Mouse (Mus musculus): Measurements from ENCODE around the gene Emc4. TPM values are rescaled to one million over a fixed set of nuclear protein-coding genes. Genes with fewer than 3 reads are reported as not detected.

Emc4 gene
- total RNA-seq, 4 experiments from 2014 or later = 125 to 129 (median 127) TPM

DNA sequence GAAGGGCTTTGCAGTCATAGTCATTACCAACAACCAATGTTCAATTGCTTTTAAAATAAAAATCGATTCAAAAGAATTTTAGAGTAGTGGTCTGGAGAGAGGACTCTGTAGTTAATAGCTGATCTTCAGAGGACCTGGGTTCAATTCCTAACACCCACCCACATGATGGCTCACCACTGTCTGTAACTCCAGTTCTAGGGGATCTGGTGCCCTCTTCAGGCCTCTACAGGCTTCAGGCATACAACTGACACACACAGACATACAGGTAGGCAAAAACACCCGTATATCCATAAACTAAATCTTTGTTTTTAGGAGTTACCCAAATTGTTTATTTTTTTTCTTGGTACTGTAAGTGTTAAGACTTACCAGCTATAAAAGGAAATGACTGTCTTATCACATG, 28.1 kb downstream of the Emc4 start:
- DNase-seq (ENCODE audit: low spot score in 2 of 2) = no peak

DNA sequence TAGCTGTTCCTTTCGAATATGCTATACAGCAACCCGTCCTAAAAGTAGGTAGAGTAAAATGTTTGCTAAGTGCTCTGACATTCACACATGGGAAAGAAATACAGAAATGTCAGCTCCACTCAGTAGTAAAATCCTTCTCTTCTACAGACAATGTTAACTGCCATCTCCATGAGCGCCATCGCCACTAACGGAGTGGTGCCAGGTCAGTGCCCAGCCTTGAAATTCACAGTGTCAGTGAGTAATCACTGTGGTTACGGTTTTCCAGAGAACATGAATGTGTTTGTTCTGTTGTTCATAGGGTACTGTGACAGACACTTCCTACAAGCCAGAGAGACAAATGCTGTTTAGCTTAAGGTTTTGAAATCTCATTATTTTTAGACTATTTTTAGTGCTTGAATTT, 30.6 kb downstream of the Emc4 start:
- no peak for DNase-seq (ENCODE audit: low spot score in 2 of 2)

DNA sequence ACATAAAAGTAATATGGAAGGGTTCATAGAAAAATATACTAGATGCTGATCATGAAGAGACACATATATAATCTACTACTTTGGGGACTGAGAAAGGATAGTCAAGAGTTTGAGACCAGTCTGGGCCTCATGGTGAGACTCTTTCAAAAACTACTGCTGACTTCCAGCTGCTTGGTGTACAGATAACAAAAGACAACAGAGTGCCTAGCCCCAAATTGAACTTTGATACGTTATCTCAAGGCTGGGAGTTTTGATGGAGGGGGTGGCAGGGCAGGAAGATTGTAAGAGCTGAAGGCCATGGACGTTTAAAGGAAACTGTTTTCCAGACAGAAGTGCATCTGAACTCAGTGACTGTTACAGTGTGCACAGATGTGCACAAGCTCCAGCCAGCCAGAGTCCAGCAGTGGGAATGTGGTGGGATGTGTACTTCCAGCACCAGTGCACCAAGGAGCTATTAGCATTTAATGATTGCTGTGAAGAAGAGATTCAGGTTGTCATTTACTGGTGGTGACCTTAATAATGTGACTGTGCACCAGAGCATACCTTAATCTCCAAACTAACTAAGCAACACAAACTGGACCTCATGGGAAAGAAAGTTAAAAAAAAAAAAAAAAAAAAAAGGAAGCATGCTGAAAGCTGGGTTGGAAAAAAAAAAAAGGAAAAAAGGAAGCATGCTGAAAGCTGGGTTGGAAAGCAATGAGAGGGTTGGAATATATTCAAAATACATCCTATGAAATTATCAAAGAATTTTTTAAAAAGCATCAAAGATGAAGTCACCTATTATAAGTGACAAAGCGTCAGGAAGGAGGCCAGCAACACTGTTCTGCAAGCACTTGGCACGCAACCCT, 35.6 kb downstream of the Emc4 start:
- no peak for DNase-seq (ENCODE audit: low spot score in 2 of 2)

DNA sequence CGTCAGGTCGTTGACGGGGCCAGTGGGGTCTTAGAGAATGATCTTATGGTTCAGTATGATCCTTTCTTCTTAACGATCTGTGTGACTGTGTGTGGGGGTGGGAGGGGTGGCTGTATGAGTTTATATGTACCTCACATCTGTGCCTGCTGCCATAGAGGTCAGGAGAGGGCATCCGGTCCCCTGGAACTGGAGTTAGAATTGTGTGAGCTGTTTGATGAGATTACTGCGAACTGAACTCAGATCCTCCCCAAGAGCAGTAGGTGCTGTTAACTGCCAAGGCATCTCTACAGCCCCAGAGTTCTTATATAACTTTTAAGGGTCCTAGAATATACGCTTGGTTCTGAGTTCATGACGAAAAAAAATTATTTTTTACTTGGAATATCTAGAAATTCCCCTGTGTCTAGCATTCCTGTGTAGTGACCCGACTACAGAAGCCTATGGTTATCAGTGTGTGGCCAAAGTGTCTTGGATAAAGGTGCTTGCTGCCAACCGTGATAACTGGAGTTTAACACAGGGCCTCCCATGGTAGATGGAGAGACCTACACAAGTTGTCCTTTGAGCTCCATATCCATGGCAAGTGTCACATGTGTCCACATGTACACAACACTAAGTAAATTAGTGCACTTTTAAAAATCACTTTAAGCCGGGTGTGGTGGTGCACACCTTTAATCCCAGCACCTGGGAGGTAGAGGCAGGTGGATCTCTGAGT, 39.6 kb downstream of the Emc4 start:
- no peak for DNase-seq (ENCODE audit: low spot score in 2 of 2)

DNA sequence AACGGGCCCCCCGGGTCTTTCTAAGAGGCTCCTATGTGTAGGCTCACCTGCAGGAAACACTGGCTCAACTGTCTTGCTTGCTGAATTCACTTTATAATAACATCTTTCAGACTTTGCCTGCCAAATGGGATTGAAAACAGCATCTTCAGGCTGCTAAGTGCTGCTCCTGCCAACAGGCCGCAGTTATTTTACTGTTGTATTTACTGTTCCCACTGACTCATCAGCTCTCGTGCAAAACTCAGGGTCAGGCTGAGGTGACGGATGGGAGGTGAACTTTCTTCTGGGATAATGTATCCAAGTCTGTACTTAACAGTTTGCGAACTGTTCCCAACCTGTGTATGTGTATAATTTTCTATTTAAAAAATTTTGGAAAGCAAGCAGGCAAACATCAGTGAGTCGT, 48.9 kb downstream of the Emc4 start:
- DNase-seq (ENCODE audit: low spot score in 2 of 2) = no peak

DNA sequence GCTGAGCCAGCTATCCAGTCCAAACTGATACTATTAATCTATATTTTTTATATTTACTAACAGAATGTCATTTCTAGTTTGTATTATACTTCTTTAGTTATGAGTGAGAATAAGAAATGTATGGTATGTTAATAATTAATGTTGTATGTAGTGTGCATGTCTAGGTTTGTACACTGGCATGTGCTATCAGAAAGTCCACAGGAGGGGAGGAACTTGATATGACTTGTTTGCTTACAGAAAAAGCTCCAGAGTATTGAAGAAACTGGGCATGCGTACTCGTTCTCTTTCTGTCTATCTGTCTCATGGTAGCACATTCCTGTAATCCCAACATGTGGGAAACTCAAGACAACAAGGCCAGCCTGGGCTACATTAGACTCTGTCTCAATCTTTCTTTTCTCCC, 49.6 kb downstream of the Emc4 start:
- no peak for DNase-seq (ENCODE audit: low spot score in 2 of 2)

DNA sequence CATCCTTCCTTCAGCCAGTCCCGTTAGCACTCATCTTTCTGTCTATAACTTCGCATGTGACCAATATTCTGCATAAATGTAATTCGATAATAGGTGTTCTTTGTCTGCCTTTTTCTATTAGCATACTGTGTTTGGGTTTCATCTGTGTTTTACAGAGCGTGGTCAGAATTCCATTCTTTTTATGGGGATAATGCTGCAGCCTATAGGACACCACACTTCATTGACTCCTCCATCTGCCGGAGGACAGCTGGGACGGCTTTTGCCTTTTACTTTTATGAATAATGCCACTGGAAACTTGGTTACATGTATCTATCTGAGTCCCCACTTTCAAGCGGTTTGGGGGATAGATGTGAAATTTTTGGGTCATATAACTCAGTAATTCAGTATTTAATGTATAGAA, 52.2 kb downstream of the Emc4 start:
- no peak for DNase-seq (ENCODE audit: low spot score in 2 of 2)

Other genes with a start within 250 kb of the Emc4 start
- not detected for gene Olfr1316, start 233.1 kb downstream of the Emc4 start, total RNA-seq (2022)
- not detected for gene Olfr1317, start 227.7 kb downstream of the Emc4 start, total RNA-seq (2022)
- gene Olfr1318, start 213.8 kb downstream of the Emc4 start, total RNA-seq (2022) = not detected
- gene Lpcat4, start 128.6 kb downstream of the Emc4 start, total RNA-seq (2022) = 10 to 100 TPM; 82.2 to 88.5 (median 84.5) TPM
- not detected for gene Nutm1, start 108.7 kb downstream of the Emc4 start, total RNA-seq (2022)
- 10 to 100 TPM; 44.3 to 56.8 (median 50.6) TPM for gene Nop10, start 106.1 kb downstream of the Emc4 start, total RNA-seq (2022)
- gene Slc12a6, start 102.2 kb downstream of the Emc4 start, total RNA-seq (2022) = 100 to 1,000 TPM in 3 of 4 experiments, 10 to 100 TPM in 1; 92.5 to 117 (median 109) TPM
- gene Gm21985, start 101.7 kb downstream of the Emc4 start, total RNA-seq (2022) = 1 to 10 TPM in 3 of 4 experiments, under 1 TPM in 1; 0.96 to 3.1 (median 2.8) TPM
- 10 to 100 TPM; 10.6 to 14.5 (median 11.1) TPM for gene Katnbl1, start 11.2 kb upstream of the Emc4 start, total RNA-seq (2022)
- gene Emc7, start 87.0 kb upstream of the Emc4 start, total RNA-seq (2022) = 10 to 100 TPM; 42.8 to 48.1 (median 46.4) TPM
- gene Chrm5, start 112.7 kb upstream of the Emc4 start, total RNA-seq (2022) = 1 to 10 TPM; 5.4 to 9.7 (median 7.4) TPM
- 10 to 100 TPM in 2 of 4 experiments, 1 to 10 TPM in 2; 8.1 to 11.5 (median 10.0) TPM for gene Aven, start 124.9 kb upstream of the Emc4 start, total RNA-seq (2022)

Data from layer of hippocampus, adult 8-10 months (tissue).